Mouse (Mus musculus) stomach, embryonic 14.5 days (tissue): ENCODE results near the gene Ptges. TPM values are rescaled to one million over a fixed set of nuclear protein-coding genes. Genes with fewer than 3 reads are reported as not detected.

Source experiments
- ATAC-seq: fragments of 200-750 bp; cut with Nextera tagmentation; 2 replicates; pipeline ENCODE4 v1.8.0; 2017; ENCODE audit warnings: low read depth, moderate TSS enrichment; ENCODE audit not compliant: insufficient number of reproducible peaks, insufficient read depth, low FRiP score
- H3K27ac ChIP-seq: fragments of 300-500 bp; sonication (generic); 2 replicates; pipeline ENCODE4 v1.5.1; 2014; ENCODE audit warnings: mild to moderate bottlenecking, low read length, moderate library complexity, mixed read lengths
- H3K27me3 ChIP-seq: fragments of 300-500 bp; sonication (generic); 2 replicates; pipeline ENCODE4 v1.6.1; 2014; ENCODE audit warnings: low read length, control low read depth, mixed read lengths; ENCODE audit not compliant: control insufficient read depth, insufficient read depth
- H3K36me3 ChIP-seq: fragments of 300-500 bp; sonication (generic); 2 replicates; pipeline ENCODE4 v1.6.1; 2014; ENCODE audit warnings: mild to moderate bottlenecking, control low read depth, low read length, moderate library complexity, mixed read lengths; ENCODE audit not compliant: control insufficient read depth, insufficient read depth
- H3K4me1 ChIP-seq: fragments of 300-500 bp; sonication (generic); 2 replicates; pipeline ENCODE4 v1.6.1; 2014; ENCODE audit warnings: low read length, control low read depth, mixed read lengths; ENCODE audit not compliant: control insufficient read depth, insufficient read depth
- H3K4me2 ChIP-seq: fragments of 300-500 bp; sonication (generic); replicated peaks from 2 replicates; pipeline ENCODE4 v1.6.1; 2014; ENCODE audit warnings: low read depth, low read length, control low read depth
- H3K4me3 ChIP-seq: fragments of 300-500 bp; sonication (generic); 2 replicates; pipeline ENCODE4 v1.5.1; 2014; ENCODE audit warnings: low read depth, low read length, control low read depth
- H3K9ac ChIP-seq: fragments of 300-500 bp; sonication (generic); replicated peaks from 2 replicates; pipeline ENCODE4 v1.6.1; 2014; ENCODE audit warnings: low read depth, mild to moderate bottlenecking, control low read depth, low read length, moderate library complexity, mixed read lengths
- H3K9me3 ChIP-seq: fragments of 300-500 bp; sonication (generic); 2 replicates; pipeline ENCODE4 v1.6.1; 2016; ENCODE audit warnings: low read depth, low read length, control low read depth; ENCODE audit not compliant: control insufficient read depth
- WGBS: fragments of 180-500 bp; shearing (Covaris S2); extraction: QIAGEN DNeasy Blood & Tissue Kit; methylation state at CpG from one replicate; pipeline ENCODE4 v1.1.7; 2014; 5-methylcytosine and 5-hydroxymethylcytosine counted together
- polyA plus RNA-seq: library from polyadenylated mRNA; unstranded; fragments of >200 nt; fragmentation: Nextera tagmentation; extraction: Ambion mirVana; gene quantifications from 2 replicates; pipeline ENCODE4 v1.2.1, GENCODE M21; 2014

The Ptges gene
- polyA plus RNA-seq, 1 experiment from 2014 or later, result 6.5 TPM

DNA sequence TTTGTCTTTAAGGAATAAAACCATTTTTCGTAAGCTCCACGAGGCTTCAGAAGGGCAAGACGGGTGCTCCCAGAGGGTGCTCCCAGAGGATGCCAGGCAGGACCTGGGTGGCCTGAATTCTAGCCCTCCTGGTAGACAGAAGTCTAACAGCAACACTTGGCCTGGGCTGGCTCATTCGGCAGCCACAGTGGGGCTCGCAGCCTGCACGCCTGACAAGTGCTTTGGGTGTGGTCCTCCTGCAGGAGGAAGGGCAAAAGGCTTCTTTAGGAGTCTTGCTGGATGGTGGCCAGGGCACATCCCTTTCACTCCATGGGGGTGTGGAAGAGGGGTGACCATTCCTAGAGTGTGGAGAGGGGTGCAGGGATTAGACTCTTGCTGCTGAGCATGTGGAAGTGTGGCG is 48.4 kb downstream of the Ptges start:
- Histone ChIP-seq H3K4me1 (no peaks in the 10 kb centered on the region), H3K36me3 (no peaks in the 10 kb centered on the region), H3K9ac (no peak overlapping the region), H3K9me3 (no peaks in the 10 kb centered on the region), H3K27ac (no peak overlapping the region), H3K27me3 (no peaks in the 10 kb centered on the region), H3K4me2 (no peak overlapping the region), H3K4me3 (no peak overlapping the region)
- no peak for ATAC-seq
- 75% methylated on average over 7 of the region's 7 CpGs for WGBS

DNA sequence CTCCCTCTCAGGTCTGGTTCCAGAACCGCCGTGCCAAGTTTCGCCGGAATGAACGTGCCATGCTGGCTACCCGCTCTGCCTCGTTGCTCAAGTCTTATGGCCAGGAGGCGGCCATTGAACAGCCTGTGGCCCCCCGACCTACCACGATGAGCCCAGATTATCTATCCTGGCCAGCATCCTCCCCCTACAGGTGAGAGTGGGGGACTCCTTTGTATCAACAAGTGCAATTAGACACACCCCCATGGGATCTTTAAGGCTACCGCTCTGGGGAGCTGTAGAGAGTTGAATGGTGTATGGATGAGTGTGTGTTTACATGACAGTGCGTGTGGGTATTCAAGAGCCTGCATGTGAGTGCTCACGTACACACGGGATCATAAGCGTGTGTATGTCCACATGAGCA is 50.2 kb downstream of the Ptges start:
- H3K9me3 ChIP-seq, result no peaks in the 10 kb centered on the region
- H3K9ac ChIP-seq, result no peak overlapping the region
- no peaks in the 10 kb centered on the region for H3K36me3 ChIP-seq
- no peak for ATAC-seq
- WGBS, result 90% methylated on average over 15 of the region's 15 CpGs
- H3K4me3 ChIP-seq, result no peak overlapping the region
- H3K4me2 ChIP-seq, result no peak overlapping the region
- H3K27ac ChIP-seq, result no peak overlapping the region
- H3K27me3 ChIP-seq, result no peaks in the 10 kb centered on the region
- H3K4me1 ChIP-seq, result no peaks in the 10 kb centered on the region

DNA sequence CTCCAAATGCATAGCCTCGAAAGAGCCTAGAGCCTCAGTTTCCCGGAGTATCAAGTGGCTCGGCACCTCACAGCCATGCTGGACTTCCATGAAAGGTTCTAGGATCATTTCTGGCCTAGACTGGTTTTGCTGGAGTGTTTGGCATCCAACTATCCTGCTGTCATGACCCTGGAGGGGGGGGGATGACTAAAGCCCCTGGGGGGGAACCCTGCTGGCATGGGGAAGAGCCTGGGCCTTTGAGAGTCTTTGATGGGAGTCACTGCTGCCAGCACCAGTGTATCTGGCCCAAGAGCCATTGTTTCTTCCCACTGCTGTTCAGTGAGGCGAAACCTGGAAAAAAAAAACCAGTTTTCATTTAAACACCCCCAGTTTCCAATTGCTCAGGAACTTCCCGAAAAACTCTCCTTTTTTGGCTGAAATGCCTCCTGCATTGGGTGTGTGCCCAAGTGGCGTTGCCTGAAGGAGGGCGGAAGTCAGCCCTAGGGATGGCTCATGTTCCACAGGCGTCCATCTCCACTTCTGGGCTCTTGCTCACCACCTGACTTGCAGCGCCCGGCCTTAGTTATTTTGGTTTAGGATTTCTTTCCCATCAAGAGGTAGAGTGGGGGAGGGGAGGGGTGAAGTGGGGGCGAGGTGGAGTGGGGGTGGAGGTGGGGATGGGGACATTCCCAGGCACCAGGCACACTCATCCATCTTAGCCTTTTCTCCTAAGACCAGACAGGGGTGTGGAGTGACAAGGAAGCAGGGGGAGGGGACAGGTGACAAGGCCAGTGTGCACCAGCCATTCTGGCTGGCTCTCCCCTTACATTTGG is 53.8 kb downstream of the Ptges start:
- Histone ChIP-seq H3K4me1 (peaks cover 3% of the 10 kb centered on the region; the same call in 1 of the 2 replicates), H3K9me3 (no peaks in the 10 kb centered on the region), H3K36me3 (no peaks in the 10 kb centered on the region), H3K9ac (no peak overlapping the region), H3K27me3 (no peaks in the 10 kb centered on the region), H3K4me2 (no peak overlapping the region), H3K27ac (no peak overlapping the region), H3K4me3 (no peak overlapping the region)
- 45% methylated on average over 11 of the region's 11 CpGs for WGBS
- ATAC-seq, result no peak

DNA sequence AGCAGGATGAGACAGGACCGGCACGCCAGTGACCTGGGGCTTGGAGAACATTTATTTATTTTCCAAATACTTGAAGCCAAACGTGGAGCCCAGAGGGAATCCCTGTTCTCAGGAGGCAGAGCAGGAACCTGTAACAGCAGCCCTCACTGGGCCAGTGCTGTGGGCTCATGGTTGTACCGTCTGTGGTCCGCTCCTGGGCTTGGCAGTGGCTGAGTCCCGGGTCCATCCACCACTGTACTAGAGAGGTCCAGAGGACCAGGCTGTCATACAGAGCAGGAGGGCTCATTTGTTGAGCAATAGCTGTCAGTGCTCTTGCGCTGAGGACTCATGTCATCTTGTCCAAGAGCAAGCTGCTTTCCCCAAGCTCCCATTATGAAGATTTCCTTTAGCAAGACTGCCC is 54.6 kb downstream of the Ptges start:
- H3K36me3 ChIP-seq, result no peaks in the 10 kb centered on the region
- WGBS, result 71% methylated on average over 7 of the region's 7 CpGs
- no peaks in the 10 kb centered on the region for H3K27me3 ChIP-seq
- H3K9me3 ChIP-seq, result no peaks in the 10 kb centered on the region
- ATAC-seq, result no peak
- H3K4me3 ChIP-seq, result no peak overlapping the region
- peaks cover 3% of the 10 kb centered on the region; the same call in 1 of the 2 replicates for H3K4me1 ChIP-seq
- H3K4me2 ChIP-seq, result no peak overlapping the region
- H3K27ac ChIP-seq, result no peak overlapping the region
- H3K9ac ChIP-seq, result no peak overlapping the region

DNA sequence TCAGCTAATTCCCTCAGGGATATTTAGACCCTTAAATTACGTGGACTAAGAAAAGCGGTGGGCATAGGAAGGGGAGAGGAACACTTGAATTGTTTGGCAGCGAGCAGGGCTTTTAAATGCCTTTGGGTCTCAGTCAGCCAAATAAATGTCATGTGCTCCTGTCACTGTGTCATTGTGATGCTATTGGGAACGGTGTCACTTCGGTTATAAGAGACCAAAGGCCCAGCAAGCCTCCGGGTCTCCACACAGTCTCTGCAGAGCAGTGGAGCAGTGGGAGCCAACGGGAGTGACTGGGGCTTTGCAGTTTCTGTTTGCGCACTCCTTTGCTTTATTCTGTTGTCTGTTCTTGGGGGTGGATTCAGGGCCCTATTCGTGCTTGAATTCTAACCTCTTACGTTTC is 55.2 kb downstream of the Ptges start:
- no peak overlapping the region for H3K9ac ChIP-seq
- 48% methylated on average over 10 of the region's 10 CpGs for WGBS
- H3K4me2 ChIP-seq, result no peak overlapping the region
- H3K4me3 ChIP-seq, result no peak overlapping the region
- H3K4me1 ChIP-seq, result peaks cover 3% of the 10 kb centered on the region; the same call in 1 of the 2 replicates
- no peak for ATAC-seq
- H3K9me3 ChIP-seq, result no peaks in the 10 kb centered on the region
- no peaks in the 10 kb centered on the region for H3K27me3 ChIP-seq
- H3K27ac ChIP-seq, result no peak overlapping the region
- H3K36me3 ChIP-seq, result no peaks in the 10 kb centered on the region

DNA sequence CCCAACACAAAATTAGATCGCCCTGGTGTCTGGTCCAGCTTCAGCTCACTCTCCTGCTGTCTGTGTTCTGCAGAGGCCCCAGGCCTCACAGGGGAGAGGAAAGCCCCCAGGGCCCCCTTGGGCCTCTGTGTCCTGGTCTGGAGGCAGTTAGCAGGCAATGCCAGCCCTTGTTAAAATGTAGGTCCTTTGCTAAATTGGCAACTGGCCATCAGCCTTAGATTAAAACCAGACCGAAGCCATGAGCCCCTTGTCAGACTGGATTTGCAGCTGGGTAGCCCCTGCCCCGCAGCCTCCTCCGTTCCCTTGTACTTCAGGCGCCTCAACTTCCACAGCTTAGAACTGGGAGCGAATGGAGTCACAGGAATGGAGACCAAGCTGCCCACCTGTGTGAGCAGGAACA is 57.0 kb downstream of the Ptges start:
- no peaks in the 10 kb centered on the region for H3K9me3 ChIP-seq
- WGBS, result 76% methylated on average over 6 of the region's 6 CpGs
- no peak overlapping the region for H3K4me2 ChIP-seq
- peaks cover 3% of the 10 kb centered on the region; the same call in 1 of the 2 replicates for H3K4me1 ChIP-seq
- ATAC-seq, result no peak
- H3K27ac ChIP-seq, result no peak overlapping the region
- H3K27me3 ChIP-seq, result no peaks in the 10 kb centered on the region
- H3K9ac ChIP-seq, result no peak overlapping the region
- H3K4me3 ChIP-seq, result no peak overlapping the region
- no peaks in the 10 kb centered on the region for H3K36me3 ChIP-seq

DNA sequence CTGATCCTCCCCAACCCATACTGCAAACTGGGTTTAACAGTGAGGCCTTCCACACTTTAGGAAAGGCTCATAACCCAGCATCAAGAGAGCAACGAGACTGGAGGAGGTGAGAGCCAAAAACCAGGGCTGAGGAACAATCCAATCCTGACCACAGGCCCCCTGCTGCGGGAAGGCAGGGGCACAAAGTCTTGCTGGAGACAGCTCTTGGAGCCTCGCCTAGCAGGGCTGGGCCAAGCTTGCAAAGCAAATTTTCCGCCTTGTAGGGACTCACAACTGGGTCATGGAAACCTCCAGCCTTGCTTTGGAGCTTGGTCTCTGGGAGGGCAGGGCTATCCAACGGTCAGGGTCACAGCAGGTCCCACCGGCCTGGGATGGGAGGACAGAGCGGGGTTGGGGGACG is 58.8 kb downstream of the Ptges start:
- Histone ChIP-seq H3K27ac (no peak overlapping the region), H3K36me3 (no peaks in the 10 kb centered on the region), H3K9me3 (no peaks in the 10 kb centered on the region), H3K27me3 (no peaks in the 10 kb centered on the region), H3K4me1 (peaks cover 3% of the 10 kb centered on the region; the same call in 1 of the 2 replicates), H3K4me2 (no peak overlapping the region), H3K9ac (no peak overlapping the region), H3K4me3 (no peak overlapping the region)
- ATAC-seq, result no peak
- 77% methylated on average over 8 of the region's 8 CpGs for WGBS

DNA sequence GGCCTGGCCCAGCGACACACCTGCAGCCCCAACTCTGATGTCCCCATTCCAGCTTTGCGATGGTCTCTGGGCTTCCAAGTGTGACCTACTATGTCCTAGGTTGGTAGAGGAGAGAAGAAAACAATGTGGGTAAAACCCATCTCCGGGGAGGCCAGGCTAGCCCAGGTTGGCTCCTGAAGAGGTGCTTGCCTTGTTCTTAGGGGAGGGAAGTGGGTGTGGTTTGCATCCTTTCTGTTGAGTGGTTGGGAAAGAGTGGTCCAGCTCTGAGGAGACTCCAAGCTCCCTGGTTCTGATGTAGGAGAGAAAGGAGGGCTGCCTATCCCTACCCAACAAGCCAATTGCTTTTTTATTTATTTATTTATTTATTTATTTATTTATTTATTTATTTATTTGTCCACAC is 64.2 kb downstream of the Ptges start:
- H3K4me1 ChIP-seq, result peaks cover 6% of the 10 kb centered on the region; the same call in 1 of the 2 replicates
- 70% methylated on average over 3 of the region's 3 CpGs for WGBS
- ATAC-seq, result no peak
- no peaks in the 10 kb centered on the region for H3K27me3 ChIP-seq
- peak overlapping the region; percentile 29; the same call in 1 of the 2 replicates for H3K4me3 ChIP-seq
- H3K27ac ChIP-seq, result no peak overlapping the region
- H3K9me3 ChIP-seq, result no peaks in the 10 kb centered on the region
- H3K4me2 ChIP-seq, result peak overlapping the region; percentile 63; the same call in 1 of the 2 replicates
- no peaks in the 10 kb centered on the region for H3K36me3 ChIP-seq
- no peak overlapping the region for H3K9ac ChIP-seq
